Mouse (Mus musculus) embryonic facial prominence, embryonic 12.5 days (tissue): ENCODE results near the gene Ifit2. TPM values are rescaled to one million over a fixed set of nuclear protein-coding genes. Genes with fewer than 3 reads are reported as not detected.
A peak's percentile ranks its signal among the peaks of the same experiment; 100 is the strongest.

ENCODE experiments used
- ATAC-seq: fragments of 200-750 bp; cut with Nextera tagmentation; 2 replicates; pipeline ENCODE4 v1.8.0; 2017; ENCODE audit not compliant: insufficient number of reproducible peaks, insufficient read depth, low FRiP score, low TSS enrichment
- H3K27ac ChIP-seq: fragments of 300-500 bp; sonication (generic); 2 replicates; pipeline ENCODE4 v1.5.1; 2016; ENCODE audit warnings: mild to moderate bottlenecking
- H3K27me3 ChIP-seq: fragments of 300-500 bp; sonication (generic); 2 replicates; pipeline ENCODE4 v1.6.1; 2016; ENCODE audit warnings: mild to moderate bottlenecking, moderate library complexity
- H3K36me3 ChIP-seq: fragments of 300-500 bp; sonication (generic); 2 replicates; pipeline ENCODE4 v1.6.1; 2016; ENCODE audit warnings: mild to moderate bottlenecking
- H3K4me1 ChIP-seq: fragments of 300-500 bp; sonication (generic); 2 replicates; pipeline ENCODE4 v1.6.1; 2016
- H3K4me2 ChIP-seq: fragments of 300-500 bp; sonication (generic); replicated peaks from 2 replicates; pipeline ENCODE4 v1.6.1; 2016; ENCODE audit warnings: mild to moderate bottlenecking, moderate library complexity
- H3K4me3 ChIP-seq: fragments of 300-500 bp; sonication (generic); 2 replicates; pipeline ENCODE4 v1.5.1; 2016; ENCODE audit warnings: mild to moderate bottlenecking
- H3K9ac ChIP-seq: fragments of 300-500 bp; sonication (generic); 2 replicates; pipeline ENCODE4 v1.6.1; 2016; ENCODE audit warnings: mild to moderate bottlenecking, moderate library complexity
- H3K9me3 ChIP-seq: fragments of 300-500 bp; sonication (generic); 2 replicates; pipeline ENCODE4 v1.6.1; 2016; ENCODE audit warnings: mild to moderate bottlenecking, moderate library complexity
- WGBS: fragments of 180-500 bp; shearing (Covaris S2); methylation state at CpG from one replicate; pipeline ENCODE4 v1.1.7; 2016; 5-methylcytosine and 5-hydroxymethylcytosine counted together
- polyA plus RNA-seq: library from polyadenylated mRNA; unstranded; fragments of >200 nt; fragmentation: Nextera tagmentation; extraction: Ambion mirVana; gene quantifications from 2 replicates; pipeline ENCODE4 v1.2.1, GENCODE M21; 2016

Ifit2 gene
- polyA plus RNA-seq, 1 experiment from 2014 or later: 9.8 TPM

DNA sequence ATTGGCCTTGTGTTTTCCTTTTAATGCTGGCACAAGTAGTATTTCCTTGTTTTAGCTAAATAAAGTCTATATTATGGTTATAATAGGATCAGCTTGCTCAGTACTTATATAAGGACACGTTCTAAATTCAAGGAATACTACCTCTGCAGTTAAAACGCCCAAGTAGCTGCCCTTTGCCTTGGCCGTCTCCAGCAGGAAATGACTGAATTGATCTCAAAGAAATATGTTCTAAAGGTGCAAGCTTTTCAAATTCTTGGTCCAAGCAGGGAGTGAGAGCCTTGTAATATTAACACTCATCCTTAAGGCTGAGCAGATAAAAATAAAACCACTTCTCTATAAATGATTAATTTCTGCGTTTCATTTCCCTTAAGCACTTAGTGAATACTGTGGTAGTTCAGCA is 30.4 kb upstream of the Ifit2 start:
- ATAC-seq: no peak
- Histone ChIP-seq H3K27me3 (no peaks in the 10 kb centered on the region), H3K36me3 (peaks cover 14% of the 10 kb centered on the region; the same call in 1 of the 2 replicates), H3K27ac (no peak overlapping the region), H3K4me1 (peaks cover 7% of the 10 kb centered on the region), H3K4me3 (no peak overlapping the region), H3K4me2 (no peak overlapping the region), H3K9ac (no peak overlapping the region), H3K9me3 (no peaks in the 10 kb centered on the region)
- WGBS: 77% methylated on average over 4 of the region's 4 CpGs

DNA sequence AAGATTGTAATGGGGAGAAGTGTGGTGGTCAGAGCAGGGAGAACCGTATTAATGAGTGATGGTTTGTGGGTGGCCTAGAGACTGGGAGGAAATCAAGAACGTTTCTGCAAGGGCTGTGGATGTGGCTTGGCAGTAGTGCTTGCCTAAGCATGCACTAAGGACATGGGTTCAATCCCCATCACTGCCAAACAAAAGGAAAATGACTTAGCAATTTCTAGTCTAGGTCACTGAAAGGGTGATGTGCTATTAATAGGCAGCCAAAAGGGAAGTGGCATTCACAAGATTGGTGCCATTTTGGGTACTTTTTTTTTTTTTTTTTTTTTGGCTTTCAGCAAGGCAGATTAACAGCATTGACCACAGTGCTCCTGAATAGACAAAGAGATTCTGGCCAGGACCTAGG is 29.1 kb upstream of the Ifit2 start:
- peaks cover 14% of the 10 kb centered on the region; the same call in 1 of the 2 replicates for H3K36me3 ChIP-seq
- no peaks in the 10 kb centered on the region for H3K27me3 ChIP-seq
- ATAC-seq: no peak
- no peak overlapping the region for H3K4me3 ChIP-seq
- H3K27ac ChIP-seq: no peak overlapping the region
- H3K4me2 ChIP-seq: no peak overlapping the region
- H3K9me3 ChIP-seq: no peaks in the 10 kb centered on the region
- peaks cover 12% of the 10 kb centered on the region for H3K4me1 ChIP-seq
- H3K9ac ChIP-seq: no peak overlapping the region
- WGBS: 66% methylated on average over 2 of the region's 2 CpGs

DNA sequence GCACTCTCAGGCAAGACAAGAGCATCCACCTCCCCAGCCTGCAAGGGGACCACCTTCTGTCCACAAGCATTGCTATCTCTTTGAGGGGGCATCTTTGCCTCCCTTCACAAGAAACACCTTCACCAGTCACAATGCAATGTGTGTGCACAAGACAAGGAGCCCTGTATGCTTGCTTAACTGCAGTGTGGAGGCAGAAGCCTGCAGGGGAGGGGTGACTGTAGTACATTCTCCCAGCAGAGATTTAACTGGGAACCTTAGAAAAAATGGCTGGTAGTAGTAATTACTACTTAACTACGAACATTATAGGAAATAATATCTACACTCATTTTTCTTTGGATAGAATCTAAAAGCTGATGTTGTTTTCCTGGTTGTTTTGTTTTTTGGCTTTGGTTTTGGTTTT is 28.5 kb upstream of the Ifit2 start:
- H3K27me3 ChIP-seq: no peaks in the 10 kb centered on the region
- H3K4me2 ChIP-seq: no peak overlapping the region
- peaks cover 14% of the 10 kb centered on the region for H3K4me1 ChIP-seq
- H3K9ac ChIP-seq: no peak overlapping the region
- H3K9me3 ChIP-seq: no peaks in the 10 kb centered on the region
- H3K36me3 ChIP-seq: peaks cover 14% of the 10 kb centered on the region; the same call in 1 of the 2 replicates
- WGBS: 81% methylated on average over 1 of the region's 1 CpGs
- no peak overlapping the region for H3K27ac ChIP-seq
- no peak for ATAC-seq
- no peak overlapping the region for H3K4me3 ChIP-seq

DNA sequence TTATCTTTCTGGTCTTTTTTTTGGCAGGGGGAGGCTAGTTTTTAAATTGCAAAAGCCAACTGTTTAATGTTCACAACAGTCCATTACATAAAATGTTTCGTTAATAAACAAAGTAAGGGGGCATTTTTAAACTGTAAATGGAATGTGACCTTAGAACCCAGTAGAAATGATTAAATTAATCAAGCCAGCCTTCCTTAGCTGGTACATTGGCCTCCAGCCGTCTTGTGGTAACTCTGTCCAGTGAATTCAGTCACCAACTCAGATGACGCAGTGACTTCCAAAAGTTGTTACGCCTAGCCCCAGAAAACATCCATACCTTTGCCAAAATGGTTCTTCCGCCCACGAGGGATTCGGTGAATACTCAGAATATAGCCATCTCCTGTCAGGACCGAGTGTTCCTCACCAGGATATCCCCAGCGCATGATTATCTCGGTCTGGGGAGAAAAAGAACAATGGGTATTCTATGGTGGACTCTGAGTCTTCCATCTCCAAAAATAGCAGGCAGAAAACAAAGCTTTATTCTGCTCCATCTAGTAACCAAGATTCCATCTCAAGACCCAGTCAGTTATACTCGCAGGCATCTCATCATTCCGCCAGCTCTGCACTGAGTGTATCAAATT is 27.3 kb upstream of the Ifit2 start:
- no peak overlapping the region for H3K27ac ChIP-seq
- no peaks in the 10 kb centered on the region for H3K27me3 ChIP-seq
- ATAC-seq: no peak
- H3K9me3 ChIP-seq: no peaks in the 10 kb centered on the region
- H3K9ac ChIP-seq: no peak overlapping the region
- WGBS: 73% methylated on average over 12 of the region's 12 CpGs
- no peak overlapping the region for H3K4me3 ChIP-seq
- H3K36me3 ChIP-seq: peaks cover 14% of the 10 kb centered on the region; the same call in 1 of the 2 replicates
- no peak overlapping the region for H3K4me2 ChIP-seq
- H3K4me1 ChIP-seq: peaks cover 14% of the 10 kb centered on the region

DNA sequence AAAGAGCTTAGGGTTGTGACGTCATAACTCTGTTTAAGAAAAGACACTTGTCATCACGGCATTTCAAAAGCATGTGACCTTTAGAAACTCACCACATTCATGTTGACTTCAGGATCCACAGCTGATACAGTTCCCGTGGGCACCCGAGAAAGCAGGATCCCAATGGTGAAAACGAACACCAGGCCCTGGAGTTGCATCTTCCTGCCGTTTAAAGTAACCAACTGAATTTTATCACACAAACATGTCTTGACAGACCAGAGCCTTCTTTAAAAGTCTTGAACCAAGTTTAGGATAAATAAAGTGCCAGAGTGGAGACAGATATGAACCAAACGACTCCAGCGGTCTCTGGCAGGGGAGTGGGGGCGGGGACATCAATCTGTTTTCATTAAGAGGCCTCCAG is 25.8 kb upstream of the Ifit2 start:
- peaks cover 3% of the 10 kb centered on the region; the same call in 1 of the 2 replicates for H3K36me3 ChIP-seq
- no peak overlapping the region for H3K4me2 ChIP-seq
- H3K27me3 ChIP-seq: no peaks in the 10 kb centered on the region
- H3K4me1 ChIP-seq: peaks cover 14% of the 10 kb centered on the region
- ATAC-seq: no peak
- H3K27ac ChIP-seq: no peak overlapping the region
- H3K9me3 ChIP-seq: no peaks in the 10 kb centered on the region
- H3K4me3 ChIP-seq: no peak overlapping the region
- H3K9ac ChIP-seq: no peak overlapping the region
- WGBS: 47% methylated on average over 9 of the region's 9 CpGs

DNA sequence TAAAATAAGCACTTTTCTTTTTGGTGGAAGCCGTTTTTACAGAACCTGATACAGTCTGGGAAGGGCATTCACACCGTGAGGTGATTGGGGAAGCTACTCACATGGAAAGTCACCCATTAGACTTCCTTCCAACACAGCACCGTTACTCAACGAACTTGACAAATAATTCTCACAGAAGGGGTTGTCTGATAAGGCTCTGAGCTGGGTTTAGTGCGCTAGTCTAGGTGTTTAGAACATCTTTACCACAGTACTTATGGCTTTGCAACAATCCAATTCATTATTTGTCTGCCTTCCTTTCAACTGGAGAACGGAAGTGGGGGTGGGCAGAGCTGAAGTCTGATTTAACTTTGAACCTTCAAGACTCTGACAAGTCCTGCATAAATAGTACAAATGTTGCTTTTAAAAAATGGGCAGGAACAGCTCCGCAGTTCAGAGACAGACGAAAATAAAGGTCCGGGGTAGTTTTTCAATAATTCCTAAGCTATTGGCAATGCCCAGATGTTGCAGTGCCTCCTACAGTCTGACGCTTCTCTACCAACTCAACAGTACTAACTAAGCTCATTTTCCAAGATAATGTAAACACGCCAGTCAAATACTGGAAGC is 24.1 kb upstream of the Ifit2 start:
- H3K36me3 ChIP-seq: no peaks in the 10 kb centered on the region
- peak overlapping the region; percentile 82 for H3K4me2 ChIP-seq
- H3K9ac ChIP-seq: peak overlapping the region; percentile 70; the same call in 1 of the 2 replicates
- H3K27me3 ChIP-seq: no peaks in the 10 kb centered on the region
- 33% methylated on average over 11 of the region's 11 CpGs for WGBS
- no peak for ATAC-seq
- H3K9me3 ChIP-seq: no peaks in the 10 kb centered on the region
- H3K4me3 ChIP-seq: peak overlapping the region; percentile 71
- peaks cover 14% of the 10 kb centered on the region for H3K4me1 ChIP-seq
- H3K27ac ChIP-seq: no peak overlapping the region

DNA sequence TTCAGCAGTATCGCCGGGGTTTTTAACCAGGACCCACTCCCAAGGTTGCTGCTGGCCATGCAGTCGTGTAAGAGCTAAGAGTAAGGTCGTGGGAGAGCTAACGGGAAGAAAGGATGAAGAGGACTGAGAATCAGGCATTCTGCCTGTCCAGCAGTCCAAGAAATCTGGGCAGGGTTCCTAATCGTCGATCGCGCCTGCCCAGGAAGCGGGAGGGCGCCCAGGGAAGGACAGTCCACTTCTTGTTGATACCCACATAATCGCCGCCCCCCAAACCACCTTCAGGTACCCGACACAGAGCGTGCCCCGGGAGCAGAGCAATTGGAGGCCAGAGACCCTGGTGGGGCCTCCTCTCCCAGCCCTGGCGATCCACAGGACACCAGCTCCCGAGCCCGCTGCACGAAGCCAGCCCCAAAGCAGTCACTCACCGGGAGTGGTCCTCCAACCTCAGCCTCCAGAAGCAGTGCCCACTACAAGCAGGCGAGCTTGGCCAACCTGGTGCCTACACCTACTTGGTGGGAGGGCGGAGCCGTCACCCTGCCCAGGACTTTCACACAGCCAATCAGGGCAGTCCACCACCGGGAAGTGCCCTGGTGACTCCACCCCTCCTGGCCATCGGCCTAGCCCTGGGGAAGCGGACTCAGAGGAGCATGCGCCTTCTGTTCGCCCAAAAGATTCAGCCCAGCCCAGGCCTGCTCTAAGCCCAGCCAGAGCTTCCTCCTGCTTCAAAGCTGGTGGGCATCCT is 23.4 kb upstream of the Ifit2 start, which contains the start of gene Lipa:
Lipa (minus strand) TSS at position 534 of the 742 bp plus-strand sequence.
- 1% methylated on average over 29 of the region's 29 CpGs for WGBS
- peak within 1 kb of the TSS; percentile 71 for H3K4me3 ChIP-seq
- no peaks in the 10 kb centered on the region for H3K36me3 ChIP-seq
- H3K9ac ChIP-seq: peak within 1 kb of the TSS; percentile 70
- H3K9me3 ChIP-seq: no peaks in the 10 kb centered on the region
- ATAC-seq: peak; percentile 100
- H3K4me2 ChIP-seq: peak within 1 kb of the TSS; percentile 82
- H3K4me1 ChIP-seq: peaks cover 14% of the 10 kb centered on the region
- H3K27me3 ChIP-seq: no peaks in the 10 kb centered on the region
- H3K27ac ChIP-seq: peak within 1 kb of the TSS; percentile 36; the same call in 1 of the 2 replicates

DNA sequence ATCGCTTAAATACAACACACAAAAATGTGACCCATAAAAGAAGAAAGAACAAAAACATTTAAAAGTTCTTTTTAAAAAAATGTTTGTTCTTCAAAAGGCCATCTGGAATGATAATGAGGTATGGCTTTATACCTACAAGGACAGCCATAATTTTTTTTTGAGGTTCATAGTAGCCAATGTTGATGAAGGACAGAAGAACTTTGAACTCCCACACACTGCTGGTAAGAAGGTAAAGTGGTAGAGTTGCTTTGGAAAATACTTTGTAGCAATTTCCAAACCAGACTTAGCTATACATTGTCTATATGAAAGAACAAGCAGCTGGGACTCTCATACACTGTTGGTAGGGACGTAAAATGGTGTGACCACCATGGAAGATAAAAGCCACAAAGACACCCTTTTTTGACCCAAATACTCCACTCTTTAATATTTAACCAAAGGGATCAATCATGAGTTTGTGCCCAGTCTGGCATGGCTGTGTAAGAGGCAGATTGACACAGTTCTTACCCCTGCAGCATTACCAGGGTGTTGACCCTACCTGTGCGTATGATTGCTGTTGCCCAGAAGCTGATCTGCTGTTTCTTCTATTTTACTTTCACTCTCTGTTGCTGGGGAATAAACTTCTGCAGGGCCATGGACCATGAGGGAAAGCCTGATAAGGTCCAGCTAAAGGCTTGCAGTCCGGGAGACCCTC is 18.3 kb upstream of the Ifit2 start:
- H3K27ac ChIP-seq: no peak overlapping the region
- H3K4me3 ChIP-seq: no peak overlapping the region
- H3K36me3 ChIP-seq: no peaks in the 10 kb centered on the region
- 89% methylated on average over 4 of the region's 4 CpGs for WGBS
- H3K4me2 ChIP-seq: no peak overlapping the region
- H3K27me3 ChIP-seq: no peaks in the 10 kb centered on the region
- no peak overlapping the region for H3K9ac ChIP-seq
- no peaks in the 10 kb centered on the region for H3K9me3 ChIP-seq
- ATAC-seq: no peak
- H3K4me1 ChIP-seq: no peaks in the 10 kb centered on the region

DNA sequence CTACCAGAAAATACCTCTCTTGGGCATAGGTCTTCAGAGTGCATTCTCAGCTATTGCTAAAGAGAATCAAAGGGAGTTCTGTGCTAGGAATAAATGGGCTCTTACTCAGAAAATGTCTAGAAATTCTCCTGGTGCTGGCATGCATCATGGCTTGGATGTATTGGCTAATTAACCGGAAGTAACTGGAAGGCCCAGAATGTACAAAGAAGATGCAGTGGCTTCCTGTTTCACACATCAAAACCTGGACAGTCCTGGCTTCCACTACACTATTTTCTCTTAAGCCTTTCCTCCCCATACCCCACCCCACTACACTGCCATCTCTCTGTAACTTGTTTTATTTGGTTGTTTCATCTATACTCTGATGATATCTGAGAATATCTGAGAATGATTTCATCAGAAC is 11.1 kb upstream of the Ifit2 start:
- H3K27ac ChIP-seq: no peak overlapping the region
- no peak overlapping the region for H3K4me2 ChIP-seq
- H3K36me3 ChIP-seq: no peaks in the 10 kb centered on the region
- no peak for ATAC-seq
- H3K4me1 ChIP-seq: no peaks in the 10 kb centered on the region
- H3K4me3 ChIP-seq: no peak overlapping the region
- no peaks in the 10 kb centered on the region for H3K9me3 ChIP-seq
- H3K9ac ChIP-seq: no peak overlapping the region
- no peaks in the 10 kb centered on the region for H3K27me3 ChIP-seq
- WGBS: 94% methylated on average over 1 of the region's 1 CpGs

DNA sequence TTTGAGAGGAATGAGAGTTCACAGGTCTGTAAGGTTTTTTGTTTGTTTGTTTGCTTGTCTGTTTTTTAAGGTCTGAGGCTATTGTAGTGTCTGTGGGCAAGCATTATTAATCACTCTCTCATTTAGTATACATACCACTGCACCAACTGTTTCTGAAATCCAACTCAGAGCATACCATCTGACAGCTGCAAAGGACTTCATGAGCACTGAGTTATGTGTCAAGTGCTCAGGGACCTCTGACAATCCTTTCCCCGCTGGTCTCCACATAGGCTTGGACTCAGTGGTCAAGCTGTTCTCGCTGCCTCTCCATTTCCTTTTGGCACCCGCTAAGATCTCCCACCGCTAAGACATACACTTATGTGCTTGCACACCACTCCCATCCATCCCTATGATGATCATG is 4.3 kb upstream of the Ifit2 start:
- H3K4me1 ChIP-seq: no peaks in the 10 kb centered on the region
- 92% methylated on average over 4 of the region's 4 CpGs for WGBS
- H3K27ac ChIP-seq: no peak overlapping the region
- H3K9me3 ChIP-seq: no peaks in the 10 kb centered on the region
- no peaks in the 10 kb centered on the region for H3K27me3 ChIP-seq
- no peak overlapping the region for H3K4me3 ChIP-seq
- H3K4me2 ChIP-seq: no peak overlapping the region
- no peaks in the 10 kb centered on the region for H3K36me3 ChIP-seq
- no peak overlapping the region for H3K9ac ChIP-seq
- no peak for ATAC-seq

DNA sequence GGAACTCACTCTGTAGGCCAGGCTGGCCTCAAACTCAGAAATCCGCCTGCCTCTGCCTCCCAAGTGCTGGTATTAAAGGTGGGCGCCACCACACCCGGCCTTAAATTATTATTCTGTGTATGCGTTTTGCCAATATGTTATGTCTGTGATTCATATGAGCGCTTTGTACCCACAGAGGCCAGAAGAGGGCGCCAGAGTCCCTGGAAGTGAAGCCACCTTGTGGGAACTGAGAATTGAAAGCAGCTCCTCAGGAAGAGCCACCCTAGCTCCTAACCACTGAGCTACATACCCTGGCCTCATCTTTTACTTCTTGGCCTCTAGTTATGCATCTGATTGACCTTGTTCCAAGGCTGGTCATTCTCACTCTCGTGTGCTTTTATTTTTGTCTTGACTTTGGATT is 2.5 kb upstream of the Ifit2 start:
- no peaks in the 10 kb centered on the region for H3K9me3 ChIP-seq
- H3K4me3 ChIP-seq: no peak overlapping the region
- H3K4me1 ChIP-seq: peaks cover 12% of the 10 kb centered on the region; the same call in 1 of the 2 replicates
- WGBS: 28% methylated on average over 7 of the region's 7 CpGs
- H3K27ac ChIP-seq: no peak overlapping the region
- no peak overlapping the region for H3K9ac ChIP-seq
- H3K36me3 ChIP-seq: no peaks in the 10 kb centered on the region
- H3K27me3 ChIP-seq: no peaks in the 10 kb centered on the region
- no peak overlapping the region for H3K4me2 ChIP-seq
- ATAC-seq: no peak
